Mouse (Mus musculus): ENCODE measurements around the gene Lmbr1l.

Gene Lmbr1l

DNA sequence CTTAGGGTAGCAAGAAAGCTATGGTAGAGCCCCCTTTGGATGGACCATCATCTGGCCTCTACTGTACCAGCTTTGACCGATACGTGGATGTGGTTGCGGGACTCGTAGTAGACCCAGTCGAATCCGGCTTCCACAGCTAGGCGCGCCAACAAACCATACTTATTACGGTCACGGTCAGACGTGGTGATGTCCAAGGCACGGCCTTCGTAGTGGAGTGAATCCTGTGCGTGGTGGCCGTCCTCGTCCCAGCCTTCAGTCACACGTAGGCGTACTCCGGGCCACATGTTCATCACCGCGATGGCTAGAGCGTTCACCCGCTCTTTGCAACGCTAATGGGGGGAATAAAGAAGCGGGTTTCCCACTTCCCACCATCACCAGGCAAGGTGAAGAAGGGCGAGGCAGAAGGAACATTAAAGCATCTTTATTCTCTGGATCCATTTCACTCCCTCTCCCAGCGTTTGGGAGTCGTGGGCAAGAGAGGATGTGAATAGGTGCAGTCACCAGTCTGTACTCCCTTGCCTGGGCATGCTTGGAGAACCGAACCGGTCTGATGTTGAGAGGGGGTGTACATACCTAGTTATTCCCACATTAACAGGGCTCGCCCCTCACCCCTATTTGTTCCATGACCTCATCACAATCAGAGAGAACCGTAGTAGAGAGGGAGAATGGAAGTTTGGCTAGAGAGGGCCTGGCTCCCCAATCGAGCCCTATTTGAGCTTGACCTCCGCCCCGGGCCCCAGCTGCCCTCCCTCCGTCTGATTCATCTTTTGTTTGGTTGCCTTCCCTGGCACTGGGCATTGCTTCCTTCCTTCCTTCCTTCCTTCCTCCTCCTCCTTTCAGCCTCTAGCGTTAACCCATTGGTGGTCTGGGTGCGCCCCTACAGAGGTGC lies 23.0 kb downstream of the Lmbr1l start:
- DNase-seq, result no peak

DNA sequence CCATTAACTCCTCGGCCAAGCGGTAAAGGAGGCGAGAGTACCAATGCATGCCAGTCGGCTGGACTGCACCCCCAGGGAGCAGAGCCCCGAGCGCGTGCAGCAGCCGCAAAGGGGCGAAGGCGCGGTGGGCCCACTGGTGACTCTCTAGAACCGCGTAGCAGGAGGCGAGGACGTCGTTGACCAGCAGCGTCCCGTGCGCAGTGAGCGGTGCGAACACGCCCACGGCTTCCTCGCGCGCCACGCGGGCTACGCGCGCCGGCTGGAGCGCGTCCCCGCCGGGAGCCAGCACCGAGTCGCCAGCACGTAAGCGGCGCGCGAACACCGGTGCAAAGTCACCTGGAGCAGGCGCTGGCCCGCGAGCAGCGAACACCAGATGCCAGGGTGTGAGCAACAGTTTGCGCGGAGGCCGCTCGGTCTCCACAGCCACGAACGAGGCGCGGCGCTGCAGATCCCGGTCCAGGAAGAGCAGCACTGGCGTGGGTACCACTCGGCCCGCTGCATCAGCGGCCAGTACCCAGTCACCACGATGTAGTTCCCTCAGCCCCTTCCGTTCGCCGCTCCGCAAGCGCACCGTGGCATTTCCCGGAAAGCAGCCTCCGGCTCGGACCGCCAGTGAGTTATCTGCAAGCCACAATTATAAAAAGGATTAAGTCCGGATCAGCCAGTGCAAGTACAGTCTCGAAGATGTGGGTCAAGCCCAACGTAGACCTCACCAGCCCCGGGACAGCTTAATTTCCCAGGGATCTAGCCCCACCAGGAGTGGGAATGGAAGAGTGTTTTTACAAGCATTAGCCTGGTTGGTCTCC lies 23.9 kb downstream of the Lmbr1l start, which contains the start of gene Rhebl1:
Gene Rhebl1, minus strand, starts transcription at position 601 of the 806 bp plus-strand sequence.
- DNase-seq, result peak; percentile 68

DNA sequence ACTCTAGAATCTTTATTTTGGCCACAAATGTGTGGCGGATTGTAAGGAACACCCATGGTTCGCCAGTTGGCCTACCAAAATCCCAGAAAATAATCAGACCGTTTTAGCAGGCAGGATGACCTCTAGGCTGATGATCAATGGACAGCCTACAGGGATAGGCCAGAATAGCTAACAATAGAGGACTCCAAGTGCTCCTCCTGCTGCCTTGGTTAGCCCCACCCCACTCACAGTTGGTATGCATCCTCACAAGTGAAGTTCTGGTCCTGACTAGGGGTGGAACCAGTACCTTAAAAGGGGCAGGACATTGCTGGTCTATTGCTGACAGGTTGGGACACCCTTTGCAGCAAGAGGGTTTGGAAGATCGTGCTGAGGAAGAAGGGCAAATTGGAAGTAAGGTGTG lies 25.0 kb downstream of the Lmbr1l start:
- DNase-seq, result no peak

DNA sequence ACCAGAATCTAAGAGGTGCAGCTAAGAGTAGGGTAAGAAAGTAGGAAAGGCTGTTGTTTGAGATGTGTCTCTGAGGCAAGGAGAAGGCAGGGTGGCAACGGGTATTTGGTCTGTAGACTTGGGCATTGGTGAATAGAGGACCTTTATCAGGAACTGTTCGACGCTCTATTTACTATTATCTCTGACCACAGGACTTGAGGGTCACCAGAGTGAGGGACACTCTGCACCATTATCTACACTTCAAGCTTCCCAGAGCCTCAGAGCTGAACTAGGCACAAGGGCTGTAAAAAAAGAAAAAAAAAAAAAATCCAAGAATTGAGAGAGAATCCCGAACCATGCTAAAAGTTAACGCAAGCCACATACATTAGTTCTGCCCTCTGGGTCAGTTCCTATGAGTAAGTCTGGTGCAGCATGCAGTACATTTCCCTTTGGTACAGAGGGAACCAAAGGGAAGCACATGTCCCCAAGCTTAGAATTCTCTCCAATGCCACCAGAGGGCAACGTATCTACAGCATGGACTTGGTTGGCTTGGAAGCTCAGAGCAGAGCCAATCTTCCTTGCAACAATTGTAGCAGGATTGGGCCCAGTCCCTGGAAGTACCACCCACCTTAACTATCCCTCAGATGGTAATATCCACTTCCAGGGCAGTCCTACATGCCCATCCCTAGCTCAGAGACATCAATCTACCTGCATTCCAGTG lies 26.0 kb downstream of the Lmbr1l start:
- peak; percentile 78 for DNase-seq

DNA sequence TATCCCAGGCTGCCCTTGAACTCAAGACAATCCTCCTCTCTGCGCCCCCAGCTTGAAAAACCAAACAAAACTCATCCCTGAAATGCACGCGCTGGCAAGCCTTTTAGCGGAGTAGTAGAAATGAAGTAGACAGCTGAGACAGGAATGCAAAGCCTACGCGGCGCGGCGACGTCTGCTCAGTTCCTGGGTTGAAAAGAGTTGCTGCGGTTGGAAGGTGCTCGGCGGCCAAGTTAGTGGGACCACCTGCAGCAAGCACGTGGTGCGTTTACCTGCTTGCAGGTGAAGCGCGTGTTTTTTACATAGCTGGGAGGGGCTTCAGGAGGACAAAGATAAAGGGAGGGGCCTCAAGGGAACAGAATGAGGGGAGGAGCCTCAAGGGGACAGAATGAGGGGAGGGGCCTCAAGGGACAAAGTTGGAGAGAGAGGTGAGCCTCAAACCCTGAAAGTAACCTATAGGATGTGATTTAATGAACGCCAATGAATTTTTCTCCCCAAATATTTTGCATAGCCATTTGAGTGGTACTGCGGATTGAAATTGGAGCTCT lies 26.8 kb downstream of the Lmbr1l start:
- no peak for DNase-seq

DNA sequence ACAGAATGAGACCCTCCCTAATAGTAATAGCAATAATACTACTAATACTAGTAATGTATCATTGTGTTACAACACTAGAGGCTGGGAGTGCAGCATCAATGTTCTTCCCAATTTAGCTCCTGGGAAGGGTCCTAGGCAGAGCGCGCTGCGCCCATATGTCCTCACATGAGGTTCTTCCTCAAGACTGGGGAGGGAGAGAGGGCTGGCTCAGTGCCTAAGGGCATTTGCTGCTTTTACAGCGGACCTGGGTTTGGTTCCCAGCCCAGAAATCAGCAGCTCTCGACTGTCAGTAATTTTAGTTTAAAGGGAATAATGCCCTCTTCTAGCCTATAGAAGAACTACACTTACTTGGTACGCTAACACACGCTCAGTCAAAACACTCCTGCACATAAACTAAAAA lies 30.5 kb downstream of the Lmbr1l start:
- DNase-seq, result no peak

DNA sequence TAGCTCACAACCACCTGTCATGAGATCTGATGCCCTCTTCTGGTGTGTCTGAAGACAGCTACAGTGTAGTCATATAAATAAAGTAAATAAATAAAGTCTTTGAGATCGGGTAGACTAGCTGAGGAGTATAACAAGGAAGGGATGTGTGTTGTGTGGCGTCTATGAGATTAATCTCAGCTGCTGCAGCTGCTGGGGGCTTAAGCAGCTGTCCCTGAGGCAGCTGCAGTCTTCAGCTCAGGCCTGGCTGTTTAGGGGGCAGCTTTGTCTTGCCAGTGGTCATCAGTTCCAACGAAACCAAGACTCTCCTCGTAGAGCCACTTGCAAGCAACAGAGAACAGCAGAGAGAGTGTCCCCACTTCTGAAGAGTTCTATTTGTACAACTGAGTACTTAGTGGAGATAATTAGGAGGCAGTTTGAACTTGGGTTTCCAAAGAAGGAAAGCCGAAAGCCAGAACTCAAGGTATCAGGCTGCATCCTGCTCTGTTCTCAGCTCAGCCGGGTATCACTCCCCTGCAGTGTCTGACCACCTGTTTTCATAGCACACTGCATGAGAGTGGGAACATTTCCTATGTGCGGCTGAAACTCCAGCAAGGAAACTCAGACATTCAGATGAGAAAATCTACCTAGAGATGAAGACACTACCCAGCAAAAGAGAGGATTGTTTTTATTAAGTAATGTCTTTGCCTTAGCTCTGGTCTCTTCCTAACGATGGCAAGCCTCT lies 31.2 kb downstream of the Lmbr1l start:
- no peak for DNase-seq

DNA sequence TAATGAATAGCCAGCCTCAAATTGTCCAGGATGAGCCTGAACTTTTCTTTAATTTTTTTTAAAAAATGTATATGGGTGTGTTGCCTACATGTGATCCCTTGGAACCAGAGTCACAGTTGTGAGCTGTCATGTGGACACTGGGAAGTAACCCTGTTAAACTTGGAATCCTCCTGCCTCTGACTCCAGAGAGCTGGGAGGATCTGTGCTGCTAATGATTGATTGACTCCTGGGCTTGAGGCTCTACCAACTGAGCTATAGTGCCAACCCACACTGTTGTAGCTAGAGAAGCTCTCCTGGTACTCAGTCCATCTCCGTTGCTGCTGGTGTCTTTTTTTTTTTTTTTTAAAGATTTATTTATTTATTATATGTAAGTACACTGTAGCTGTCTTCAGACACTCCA lies 33.9 kb downstream of the Lmbr1l start:
- DNase-seq, result no peak

DNA sequence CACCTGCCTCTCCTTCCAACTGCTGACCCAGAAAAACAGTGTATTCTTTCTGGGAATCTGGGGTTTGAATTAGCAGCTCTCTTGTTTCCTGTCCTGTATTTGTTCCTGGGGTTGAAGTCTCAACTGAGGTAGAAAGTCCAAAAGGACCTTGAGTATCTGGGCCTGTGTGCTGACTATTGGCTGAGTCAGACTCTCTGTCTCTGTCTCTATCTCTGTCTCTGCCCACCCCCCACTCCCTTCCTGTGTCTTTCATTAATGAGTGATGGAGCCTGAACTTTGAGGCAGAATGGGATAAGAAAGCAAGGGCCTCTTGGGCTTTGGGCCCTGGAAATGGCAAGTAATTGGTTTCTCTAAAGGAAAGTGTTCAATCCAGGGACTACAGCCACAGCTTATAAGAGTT lies 34.4 kb downstream of the Lmbr1l start:
- DNase-seq, result no peak

DNA sequence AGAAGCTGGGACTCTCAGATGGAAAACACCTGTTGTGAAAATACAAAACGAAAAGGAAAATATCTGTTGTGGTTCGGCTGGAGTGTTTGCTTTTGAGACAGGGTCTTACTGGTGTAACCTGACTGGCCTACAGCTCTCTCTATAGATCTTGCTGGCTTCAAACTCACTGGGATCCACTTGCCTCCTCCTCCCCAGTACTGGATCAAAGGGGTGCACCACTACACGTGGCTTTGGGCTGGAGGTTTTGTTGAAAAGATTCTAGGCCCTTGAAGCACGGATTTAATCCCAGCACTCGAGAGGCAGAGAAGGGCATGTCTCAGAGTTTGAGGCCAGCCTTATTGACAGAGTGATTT lies 36.4 kb downstream of the Lmbr1l start:
- DNase-seq, result no peak

DNA sequence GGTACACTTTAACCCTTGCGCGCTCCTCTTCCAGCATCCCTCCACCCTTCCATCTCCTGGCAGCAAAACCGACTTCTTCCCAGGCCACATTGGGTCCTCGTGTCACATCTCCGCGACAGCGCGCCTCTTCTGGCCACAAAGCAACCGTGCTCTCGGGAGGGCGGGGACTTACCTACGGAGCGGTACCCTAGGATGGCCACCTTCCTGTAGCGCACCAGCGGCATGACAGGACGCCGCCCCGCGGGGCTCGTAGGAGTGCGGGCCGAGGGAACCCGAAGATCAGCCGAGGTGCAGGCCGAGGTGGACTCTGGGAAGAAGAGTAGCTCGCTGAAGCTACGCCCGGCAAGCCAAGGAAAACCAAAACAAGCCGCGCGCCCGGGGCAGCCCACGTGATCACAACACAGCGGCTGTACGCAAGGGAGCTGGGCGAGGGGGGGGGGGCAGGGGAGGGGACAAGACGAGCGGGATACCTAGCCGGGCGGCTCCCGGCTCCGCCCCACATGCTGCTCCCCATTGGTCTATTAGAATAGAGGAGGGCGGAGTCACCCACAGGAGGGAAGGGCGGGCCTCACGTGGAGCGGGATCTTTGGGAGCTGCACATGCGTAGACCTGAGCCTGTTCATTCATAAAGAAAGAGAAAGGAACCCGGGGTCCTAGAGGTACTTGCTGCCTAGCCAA lies 36.9 kb downstream of the Lmbr1l start:
- DNase-seq, result peak; percentile 94

DNA sequence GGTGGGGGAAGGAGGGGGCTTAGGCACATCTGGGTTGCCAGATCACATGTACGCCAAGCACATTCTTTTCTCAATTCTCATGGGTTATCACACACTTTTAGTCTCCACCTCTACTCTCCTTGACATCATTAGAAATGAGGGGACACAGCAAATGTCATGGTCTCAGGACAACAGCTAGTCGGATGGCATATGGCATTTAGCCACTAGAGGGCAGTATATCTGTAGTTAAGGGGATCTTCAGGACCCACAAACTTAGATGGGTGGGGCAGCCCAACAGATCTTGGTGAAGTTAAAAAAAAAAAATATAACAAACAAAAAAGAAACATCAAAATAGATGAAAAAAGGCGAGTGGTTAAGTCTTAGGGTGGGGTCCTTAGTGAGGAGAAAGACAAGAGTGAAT lies 40.7 kb downstream of the Lmbr1l start:
- DNase-seq, result peak; percentile 82

DNA sequence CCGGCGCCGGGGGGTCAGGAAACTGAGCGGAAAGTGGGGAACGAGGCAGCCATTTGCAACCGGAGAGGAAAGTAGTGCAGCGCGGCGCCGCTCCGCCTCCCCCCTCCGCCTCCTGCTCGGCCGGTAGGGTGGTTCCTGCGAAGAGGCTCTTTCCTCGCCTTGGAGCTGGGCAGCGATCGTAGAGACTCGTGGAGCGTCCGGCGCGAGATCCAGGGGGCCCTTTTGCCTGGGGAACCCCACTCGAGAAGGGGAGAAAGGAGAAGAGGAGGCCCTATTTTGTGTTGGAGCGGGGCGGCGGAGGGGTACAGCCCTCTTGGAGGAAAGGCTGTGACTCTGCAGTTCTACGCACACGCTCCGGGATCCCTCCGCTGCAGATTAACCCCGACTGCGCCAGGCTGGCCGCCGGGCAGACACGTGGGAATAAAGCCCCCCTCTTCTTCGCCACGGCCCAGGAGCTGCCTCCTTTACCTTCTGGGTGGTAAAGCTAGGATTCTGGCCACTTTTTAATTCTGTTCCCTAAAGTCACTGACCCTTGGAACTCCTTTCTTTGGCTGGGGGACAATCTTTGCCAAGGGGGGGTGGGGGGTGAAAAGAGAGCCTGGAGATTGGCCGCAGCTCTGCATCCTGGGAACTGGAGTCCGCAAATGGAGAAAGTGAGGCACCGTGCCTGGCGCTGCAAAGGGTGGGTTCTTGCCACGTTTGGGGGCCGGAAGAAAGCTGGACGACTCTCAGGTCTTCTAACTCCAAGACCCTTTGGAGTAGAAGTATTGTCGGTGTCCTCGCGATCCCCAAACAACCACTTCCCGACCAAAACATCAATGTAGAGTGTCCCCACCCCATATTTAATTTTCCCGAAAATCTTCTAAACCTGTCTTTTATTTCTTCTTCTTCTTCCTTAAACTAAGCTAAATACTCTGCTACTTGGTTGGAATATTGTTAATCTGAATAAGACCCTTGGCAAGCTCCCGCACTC lies 45.8 kb downstream of the Lmbr1l start:
- DNase-seq, result peak; percentile 96

DNA sequence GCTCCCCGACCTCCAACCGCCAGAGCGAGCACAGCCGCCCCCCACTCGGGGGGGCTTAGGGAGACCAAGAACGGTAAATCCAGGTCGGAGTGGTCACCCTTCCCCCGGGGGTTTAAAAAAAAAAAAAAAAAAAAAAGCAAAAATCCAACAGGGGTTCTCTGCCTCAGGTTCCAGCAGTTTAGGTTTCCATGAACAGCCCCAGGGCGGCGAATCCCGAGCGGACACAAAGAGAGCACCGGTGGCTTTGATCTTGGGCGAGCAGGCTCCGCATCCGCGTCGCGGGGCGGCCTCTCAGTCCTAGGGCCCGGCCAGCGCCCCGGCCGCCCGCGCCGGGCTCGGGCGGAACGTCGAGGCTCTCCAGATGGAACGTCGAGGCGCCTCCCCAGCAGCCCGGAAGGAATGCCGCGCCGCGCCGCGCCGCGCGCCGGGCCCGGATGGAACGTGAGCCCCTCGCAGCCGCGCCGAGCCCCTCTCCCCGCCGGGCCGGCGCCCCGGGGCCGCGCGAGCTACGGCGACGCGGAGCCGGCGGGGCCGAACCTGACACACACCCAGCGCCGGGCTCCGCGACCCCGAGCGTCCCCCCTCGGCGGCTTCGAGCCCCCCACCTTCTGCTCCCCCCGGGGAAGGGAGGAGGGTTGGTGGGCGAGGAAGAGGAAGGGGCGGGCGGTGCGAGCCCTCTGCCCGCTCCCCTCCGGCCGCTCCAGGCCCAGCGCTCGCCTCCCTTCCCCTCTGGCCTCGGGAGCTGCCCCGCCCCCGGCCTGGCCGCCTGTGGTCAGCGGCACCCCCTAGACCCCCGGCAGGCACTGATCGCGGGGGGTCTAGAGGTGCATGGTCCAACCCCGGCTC lies 46.7 kb downstream of the Lmbr1l start, which contains the start of gene Kmt2d:
Gene Kmt2d, minus strand, starts transcription at position 135 of the 846 bp plus-strand sequence.
- DNase-seq, result no peak

DNA sequence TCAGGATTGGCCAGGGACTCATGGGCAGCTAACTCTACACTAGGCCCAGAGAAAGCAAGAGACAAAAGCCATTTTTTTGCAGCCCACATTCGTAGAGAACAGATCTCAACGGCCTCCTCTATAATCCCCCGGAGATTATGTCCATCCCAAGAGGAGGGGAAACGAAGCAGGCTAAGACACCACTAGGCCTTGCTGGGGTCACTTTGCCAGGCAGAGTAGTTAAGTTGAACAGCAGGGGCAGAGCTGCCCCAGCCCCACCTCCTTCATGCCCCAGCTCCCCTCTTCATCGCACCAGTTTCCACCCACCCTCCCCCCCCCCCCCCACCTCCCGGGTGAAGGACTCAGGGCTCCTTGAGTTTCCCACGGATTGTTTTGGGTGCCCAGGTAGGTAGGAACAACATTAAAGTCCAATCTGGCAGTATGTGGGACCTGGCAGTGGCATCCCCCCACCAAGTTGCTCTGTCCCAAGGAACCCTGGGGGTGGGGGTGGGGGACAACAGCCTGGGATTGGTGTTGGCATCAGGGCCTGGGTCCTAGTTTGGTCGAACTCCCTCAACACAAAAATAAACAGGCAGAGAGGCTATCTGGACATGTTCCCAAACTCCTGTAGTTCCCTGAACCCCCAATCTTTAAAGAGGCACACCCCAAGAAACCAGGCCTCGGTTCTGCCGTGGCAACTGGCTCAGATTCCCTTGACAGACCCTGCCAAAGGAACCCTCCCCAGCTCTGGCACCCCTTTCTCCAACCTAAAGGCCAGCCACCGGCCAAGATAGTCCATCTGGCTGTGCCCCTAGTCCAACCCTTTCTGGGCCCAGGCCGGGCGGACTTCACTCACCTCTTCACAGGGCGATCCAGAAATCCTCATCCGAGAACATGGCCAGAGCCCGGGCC lies 47.6 kb downstream of the Lmbr1l start:
- DNase-seq, result peak; percentile 63

DNA sequence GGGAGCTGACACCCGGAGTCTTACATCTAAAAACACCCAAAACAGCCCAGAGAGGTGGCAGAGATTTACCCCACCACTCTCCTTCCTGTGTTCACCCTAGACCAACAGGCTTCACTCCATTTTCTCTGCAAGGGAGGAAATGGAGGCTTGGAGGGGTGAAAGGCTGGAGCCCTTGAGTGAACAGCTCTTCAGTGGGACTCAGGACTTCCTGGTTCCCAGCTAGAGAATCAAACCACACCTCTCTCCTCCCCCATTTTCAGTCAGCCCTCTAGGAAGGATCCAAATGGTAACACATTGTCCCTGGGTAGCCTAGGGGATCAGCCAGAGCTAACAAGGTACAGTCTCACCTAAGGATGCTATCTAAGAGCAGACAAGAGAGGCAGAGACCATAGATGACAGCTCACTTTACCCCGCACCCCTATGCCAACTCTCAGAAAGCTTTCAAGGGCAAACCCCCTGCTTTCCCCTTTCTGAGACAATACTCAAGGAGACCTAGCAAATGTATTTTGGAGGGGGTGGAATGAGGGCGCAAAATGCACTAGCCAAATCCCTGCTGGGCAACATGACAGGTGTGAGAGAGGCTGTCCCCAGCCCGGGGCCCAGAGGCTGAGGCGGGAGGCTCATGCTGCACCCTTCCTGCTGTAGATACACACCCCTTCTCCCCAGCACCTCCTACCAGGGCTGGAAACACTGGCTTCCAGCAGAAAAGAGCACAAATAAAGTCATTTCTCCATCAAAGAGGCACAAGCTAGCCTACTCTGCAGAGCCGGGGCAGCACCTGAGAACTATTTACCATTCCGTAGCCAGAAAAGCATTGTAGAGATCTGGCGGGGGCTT lies 48.5 kb downstream of the Lmbr1l start:
- DNase-seq, result no peak

DNA sequence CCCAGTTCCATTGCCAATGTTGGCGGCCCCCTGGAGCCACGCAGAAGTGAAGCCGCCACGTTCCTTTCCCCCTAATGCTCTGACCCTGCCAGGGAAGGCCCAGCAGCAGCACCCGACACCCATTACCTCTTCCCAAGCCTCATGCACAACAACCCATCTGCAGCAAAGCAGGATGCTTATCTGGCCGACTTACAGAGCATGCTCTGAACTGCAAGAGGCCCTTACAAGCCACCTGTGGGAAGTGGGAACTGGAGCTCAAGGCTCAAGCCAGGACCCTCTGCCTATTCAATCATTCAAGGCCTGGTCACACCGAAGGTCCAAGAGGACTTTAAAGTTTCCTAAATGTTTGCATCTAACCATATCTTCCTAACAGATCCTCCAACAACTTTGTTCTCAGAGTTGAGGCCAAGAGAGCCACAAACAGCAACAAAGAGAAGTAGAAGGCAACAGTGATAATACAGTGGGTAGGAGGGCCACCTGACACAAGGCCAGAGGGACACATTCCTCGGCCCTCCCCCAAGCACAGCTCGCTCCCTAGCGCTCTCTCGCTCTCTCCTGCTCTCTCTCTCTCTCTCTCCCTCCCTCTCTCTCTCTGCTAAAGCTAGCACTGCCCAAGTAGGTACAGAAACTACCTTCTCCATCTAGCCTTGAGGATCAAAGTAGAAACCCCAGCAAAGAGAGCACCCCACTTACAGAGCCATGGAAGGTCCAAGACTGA lies 49.5 kb downstream of the Lmbr1l start:
- no peak for DNase-seq
